Mouse (Mus musculus) stomach, postnatal 0 days (tissue): ENCODE data around the gene Nlrp6.

Experiments
- CTCF ChIP-seq: IDR thresholded peaks from 2 replicates; pipeline ENCODE4 v1.5.1; 2016; ENCODE audit warnings: antibody characterized with exemption, low read depth, mild to moderate bottlenecking, moderate library complexity
- EP300 ChIP-seq: optimal IDR thresholded peaks from 2 replicates; pipeline ENCODE3; 2016; ENCODE audit warnings: antibody characterized with exemption

DNA sequence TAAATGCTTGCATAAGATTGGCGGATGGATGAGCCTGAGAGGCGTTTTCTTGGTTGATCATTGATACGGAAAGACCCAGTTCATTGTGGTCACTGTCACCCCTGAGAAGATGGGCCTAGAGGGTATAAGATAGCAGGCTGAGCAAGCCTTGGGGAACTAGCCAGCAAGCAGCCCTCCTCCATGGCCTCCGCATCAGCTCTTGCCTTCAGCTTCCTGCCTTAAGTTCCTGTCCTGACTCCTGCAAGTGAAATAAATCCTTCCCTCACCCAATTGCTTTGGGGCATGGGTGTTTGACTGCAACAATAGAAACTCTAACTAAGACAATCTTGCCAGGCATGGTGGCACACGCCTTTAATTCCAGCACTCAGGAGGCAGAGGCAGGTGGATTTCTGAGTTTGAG, 39.3 kb downstream of the Nlrp6 start:
- no peak for TF ChIP-seq CTCF
- no peak for TF ChIP-seq EP300
